Mouse (Mus musculus): ENCODE measurements around the gene Gabarapl2.
A peak's percentile ranks its signal among the peaks of the same experiment; 100 is the strongest.

The Gabarapl2 gene

DNA sequence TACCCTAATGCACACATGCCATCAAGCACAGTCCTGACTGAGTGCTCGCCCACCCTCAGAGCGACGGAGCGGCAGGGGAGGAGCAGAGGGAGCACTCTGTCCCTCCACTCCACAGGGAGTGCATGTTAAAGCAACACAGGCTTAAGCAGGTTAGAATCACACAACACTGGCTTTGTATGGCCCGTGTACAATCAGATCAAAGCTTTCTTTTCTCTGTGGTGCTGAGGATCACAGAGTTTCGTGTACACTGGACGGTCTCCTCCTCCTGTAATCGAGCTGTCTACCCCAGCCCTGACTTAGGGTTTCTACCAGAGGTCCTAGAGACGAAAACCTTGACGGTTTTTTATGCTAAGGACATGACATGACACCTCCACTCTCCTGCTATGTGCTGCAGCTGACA lies 28.0 kb downstream of the Gabarapl2 start:
- DNase-seq (ENCODE audit: low spot score in 2 of 2) = no peak

DNA sequence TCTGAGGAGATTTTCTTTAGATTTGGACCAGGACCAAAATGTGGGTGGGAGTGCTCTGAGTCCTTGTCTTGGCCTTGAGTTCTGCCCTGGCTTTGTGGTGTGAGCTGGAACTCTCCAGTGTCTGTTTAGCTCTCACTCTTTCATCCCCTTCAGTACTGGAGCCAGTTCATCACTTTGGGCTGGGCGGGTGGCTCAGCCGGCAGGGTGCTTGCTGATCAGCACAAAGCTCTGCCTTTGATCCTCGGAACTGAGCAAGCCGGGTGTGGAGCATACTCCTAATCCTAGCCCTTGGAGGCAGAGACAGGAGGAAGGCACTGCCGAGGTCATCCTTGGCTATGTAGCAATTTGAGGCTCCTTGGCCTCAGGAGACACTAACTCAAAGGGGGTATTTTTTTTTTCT lies 28.5 kb downstream of the Gabarapl2 start:
- no peak for DNase-seq (ENCODE audit: low spot score in 2 of 2)

DNA sequence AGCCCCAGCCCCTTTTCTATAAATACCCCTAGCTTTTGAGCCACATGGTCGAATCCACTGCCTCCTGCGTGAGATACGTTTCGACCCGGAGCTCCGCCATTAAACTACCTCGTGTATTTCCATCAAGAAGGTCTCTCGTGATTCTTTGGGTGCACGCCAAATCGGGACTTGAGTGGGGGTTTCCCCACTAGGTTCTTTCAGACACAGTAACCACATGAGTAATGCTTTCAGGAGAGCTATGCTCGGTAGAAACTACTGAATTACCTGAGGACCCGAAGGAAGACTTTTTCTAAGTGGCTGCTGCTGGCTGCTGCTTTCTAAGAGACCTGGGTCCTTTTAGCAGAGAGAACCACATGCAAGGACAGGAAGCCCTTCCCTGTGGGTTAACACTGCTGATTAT lies 33.6 kb downstream of the Gabarapl2 start:
- no peak for DNase-seq (ENCODE audit: low spot score in 2 of 2)

DNA sequence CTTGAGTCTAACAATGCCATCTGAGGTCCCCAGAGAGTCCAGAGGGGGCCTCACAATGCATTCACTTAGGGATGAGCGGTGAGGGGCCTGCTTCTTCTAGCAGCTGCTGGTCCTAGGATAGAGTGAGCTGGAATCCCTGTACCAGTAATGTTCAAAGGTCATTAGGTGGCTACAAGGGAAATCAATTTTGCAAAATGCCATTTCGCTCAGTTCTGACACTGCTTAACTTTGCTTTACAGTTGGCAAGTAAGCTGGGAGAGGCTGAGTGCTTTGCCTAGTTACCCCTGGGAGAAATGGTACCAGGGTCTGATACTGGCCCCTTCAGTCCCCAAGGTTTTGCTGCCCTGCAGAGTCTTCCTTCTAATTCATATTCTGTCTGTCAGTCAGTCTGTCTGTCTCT lies 35.2 kb downstream of the Gabarapl2 start:
- no peak for DNase-seq (ENCODE audit: low spot score in 2 of 2)

DNA sequence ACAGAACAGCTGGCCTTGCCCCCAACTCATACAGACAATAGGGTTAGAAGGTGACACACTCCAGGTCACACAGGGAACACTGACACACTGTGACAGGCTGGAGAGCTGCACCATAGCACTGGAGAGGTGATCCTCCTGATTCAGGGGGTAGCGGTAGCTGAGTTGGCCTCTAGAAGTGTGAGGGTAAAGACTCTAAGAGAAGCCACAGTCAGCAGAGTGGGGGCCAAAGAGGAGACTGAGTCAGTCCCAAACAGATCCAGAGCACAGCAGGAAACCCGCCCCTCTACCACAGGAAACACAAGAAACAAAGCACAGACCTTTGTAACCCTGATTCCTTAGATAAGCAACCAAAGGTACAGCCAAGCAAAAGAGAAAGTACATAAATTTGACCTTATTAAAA lies 35.8 kb downstream of the Gabarapl2 start:
- DNase-seq (ENCODE audit: low spot score in 2 of 2) = no peak

DNA sequence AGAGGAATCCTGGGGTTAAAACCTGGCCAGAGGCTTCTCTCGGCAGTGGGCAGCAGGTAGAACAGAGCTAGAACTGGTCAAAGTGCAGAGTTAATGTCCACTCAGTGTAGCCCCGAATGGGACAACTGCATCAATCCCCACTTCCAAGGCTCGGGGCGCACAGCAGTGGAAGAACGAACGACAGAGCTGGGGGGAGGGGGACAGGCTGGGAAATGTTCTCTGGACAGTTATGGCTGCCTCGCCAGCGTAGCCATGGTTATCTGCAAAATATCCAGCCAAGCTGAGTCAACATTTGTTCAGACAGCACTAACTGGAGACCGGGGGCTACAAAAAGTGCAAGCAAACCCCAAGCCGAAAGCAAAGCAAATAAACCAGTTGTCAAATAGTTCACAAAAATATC lies 37.6 kb downstream of the Gabarapl2 start:
- DNase-seq (ENCODE audit: low spot score in 2 of 2) = no peak

DNA sequence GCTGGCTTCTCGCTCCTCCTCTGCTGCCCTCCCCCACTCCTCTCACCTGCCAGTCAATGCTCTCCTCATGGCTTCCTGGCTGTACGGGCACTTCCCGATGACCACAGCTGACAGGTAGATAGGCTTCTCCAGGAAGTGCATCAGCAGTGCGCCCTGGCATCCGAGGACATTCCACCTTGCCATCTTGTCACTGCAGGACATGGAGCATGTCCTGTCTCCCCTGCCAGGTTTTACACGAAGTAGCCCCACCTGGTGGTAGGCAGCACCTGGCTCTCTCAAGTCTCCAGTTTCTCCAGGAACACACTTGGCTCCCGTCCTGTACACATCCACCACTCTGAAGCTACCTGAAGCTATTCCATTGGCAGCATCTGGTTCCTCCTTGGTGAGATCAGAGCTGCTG lies 41.6 kb downstream of the Gabarapl2 start:
- no peak for DNase-seq (ENCODE audit: low spot score in 2 of 2)

DNA sequence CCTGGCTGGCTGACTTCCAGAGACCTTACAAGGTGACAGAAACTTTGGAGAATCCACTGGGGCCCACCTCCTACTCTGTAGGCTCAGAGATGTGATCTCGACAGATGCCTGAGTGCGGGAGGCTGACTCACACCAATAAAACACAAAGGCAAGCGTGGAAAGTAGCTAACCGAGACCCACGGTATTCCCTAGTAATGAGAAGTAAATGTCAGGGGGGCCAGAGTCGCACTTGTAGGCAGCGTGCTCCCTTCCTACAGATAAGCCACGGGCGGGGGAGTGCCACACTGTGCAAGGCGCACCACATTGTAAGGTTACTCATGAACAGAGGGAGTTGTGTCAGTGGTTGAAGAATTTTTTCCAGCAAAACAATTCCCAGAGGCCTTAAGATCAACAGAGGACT lies 44.0 kb downstream of the Gabarapl2 start:
- no peak for DNase-seq (ENCODE audit: low spot score in 2 of 2)

DNA sequence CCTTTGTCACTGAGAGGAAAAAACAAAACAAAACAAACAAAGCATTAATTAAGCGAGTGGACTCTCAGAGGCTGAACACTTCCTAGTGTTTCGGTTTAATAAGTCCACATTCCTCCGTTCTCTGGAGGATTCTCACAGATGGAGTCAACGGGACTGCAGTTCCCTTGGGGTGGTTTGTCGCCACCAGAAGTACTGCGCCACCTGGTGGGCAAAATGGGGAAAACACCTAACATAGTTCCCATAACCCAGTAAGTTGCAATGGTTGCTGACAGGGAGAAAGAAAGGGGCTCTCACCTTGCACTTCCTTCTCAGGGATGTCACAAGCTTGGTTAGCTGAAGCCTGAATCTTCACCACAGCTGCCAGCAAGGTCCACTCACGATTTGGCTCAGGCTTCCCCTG lies 49.4 kb downstream of the Gabarapl2 start:
- DNase-seq (ENCODE audit: low spot score in 2 of 2) = peak; percentile 53 to 80

DNA sequence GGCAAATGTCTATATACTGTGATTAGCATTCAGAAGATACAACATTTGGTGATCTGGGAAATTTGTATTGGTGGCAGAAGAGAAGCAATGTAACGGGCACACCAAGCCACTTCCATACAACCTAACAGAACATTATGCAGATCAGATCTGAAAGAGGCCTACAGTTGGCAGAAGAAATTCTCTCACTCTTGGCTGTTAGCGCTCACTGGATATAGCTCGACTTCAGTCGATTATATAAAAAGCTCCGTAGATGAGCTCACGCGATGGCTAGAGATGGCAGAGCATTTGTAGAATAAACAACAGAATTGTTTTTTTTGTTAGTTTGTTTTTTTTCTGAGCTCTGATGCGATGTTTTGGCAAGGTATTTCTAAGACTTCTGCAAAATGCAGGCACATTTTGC lies 50.8 kb downstream of the Gabarapl2 start:
- DNase-seq (ENCODE audit: low spot score in 2 of 2) = no peak

DNA sequence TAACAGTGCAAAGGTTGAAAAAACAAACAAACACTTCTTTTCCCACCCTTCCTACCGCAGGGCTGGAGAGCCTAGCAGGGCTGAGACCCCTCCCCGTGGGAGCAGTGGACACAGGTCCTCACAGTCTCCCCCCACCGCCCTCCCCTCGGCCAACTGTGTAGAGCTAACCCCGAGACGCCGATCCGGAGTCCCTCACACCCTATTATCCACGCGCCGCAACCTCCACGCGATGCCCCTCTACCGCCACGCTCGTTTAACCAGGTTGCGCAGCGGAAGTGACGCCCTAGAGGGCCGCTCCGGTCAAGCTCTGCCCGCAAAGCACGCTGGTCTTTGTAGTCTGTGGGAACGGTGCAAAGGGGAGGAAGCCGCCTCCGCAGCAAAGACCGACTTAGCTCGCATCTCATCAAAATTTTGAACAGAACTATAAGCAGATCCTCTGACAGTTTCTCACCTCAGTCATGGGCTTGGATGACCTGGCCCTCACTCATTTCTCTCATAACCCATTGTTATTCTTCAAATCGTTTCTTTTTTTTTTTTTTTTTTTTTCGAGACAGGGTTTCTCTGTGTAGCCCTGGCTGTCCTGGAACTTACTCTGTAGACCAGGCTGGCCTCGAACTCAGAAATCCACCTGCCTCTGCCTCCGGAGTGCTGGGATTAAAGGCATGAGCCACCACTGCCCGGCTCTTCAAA lies 51.7 kb downstream of the Gabarapl2 start, which contains the start of gene Adat1:
Gene Adat1, minus strand, starts transcription at position 290 of the 690 bp plus-strand sequence.
- peak; percentile 71 to 83 for DNase-seq (ENCODE audit: low spot score in 2 of 2)

DNA sequence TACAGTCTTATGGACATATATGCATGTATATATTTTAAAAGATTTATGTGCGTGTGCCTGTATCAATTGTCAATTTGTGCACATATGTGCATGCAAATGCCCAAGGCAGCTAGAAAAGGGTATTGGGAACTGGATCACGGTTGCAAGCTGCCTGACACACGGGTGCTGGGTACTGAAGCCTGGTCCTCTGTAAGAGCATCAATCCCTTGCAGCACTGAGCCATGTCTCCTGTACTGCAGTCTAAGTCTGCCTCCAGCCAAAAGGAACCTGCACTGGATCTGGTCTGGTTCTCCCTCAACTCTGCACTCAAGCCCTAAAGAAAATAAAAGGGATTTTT lies 52.2 kb downstream of the Gabarapl2 start:
- no peak for DNase-seq (ENCODE audit: low spot score in 2 of 2)

Measured in urinary bladder, postnatal 4 days (tissue).